Mouse (Mus musculus) brain, embryonic 14.5 days (tissue): ENCODE data around the gene Fhad1. TPM values are rescaled to one million over a fixed set of nuclear protein-coding genes. Genes with fewer than 3 reads are reported as not detected.
"Not testable (repeated sequence)": the region's sequence is repeated elsewhere in the genome, so short reads cannot be mapped to it uniquely, and the experiment has no call there.

ENCODE experiments used
- DNase-seq: peaks from one replicate; pipeline ENCODE4 v3.0.0-alpha.2; 2011; ENCODE audit warnings: low read depth
- CTCF ChIP-seq: fragments of 200-500 bp; IDR thresholded peaks from 2 replicates; pipeline ENCODE4 v1.5.1; 2012; ENCODE audit warnings: inconsistent platforms, mild to moderate bottlenecking, moderate library complexity, borderline replicate concordance; ENCODE audit not compliant: insufficient read depth, insufficient read length; ENCODE audit errors: extremely low read depth
- POLR2A ChIP-seq: fragments of 200-500 bp; IDR thresholded peaks from 2 replicates; pipeline ENCODE4 v1.6.1; 2012; ENCODE audit warnings: mild to moderate bottlenecking, inconsistent platforms, borderline replicate concordance; ENCODE audit not compliant: poor library complexity, insufficient read depth, insufficient read length, severe bottlenecking; ENCODE audit errors: extremely low read depth
- polyA plus RNA-seq: library from polyadenylated mRNA; depleted of rRNA; stranded (reverse); fragments of >200 nt; gene quantifications from 2 replicates; pipeline ENCODE4 v1.2.3, GENCODE M21; 2012

Gene Fhad1
- polyA plus RNA-seq, 1 experiment = 3.1 TPM

DNA sequence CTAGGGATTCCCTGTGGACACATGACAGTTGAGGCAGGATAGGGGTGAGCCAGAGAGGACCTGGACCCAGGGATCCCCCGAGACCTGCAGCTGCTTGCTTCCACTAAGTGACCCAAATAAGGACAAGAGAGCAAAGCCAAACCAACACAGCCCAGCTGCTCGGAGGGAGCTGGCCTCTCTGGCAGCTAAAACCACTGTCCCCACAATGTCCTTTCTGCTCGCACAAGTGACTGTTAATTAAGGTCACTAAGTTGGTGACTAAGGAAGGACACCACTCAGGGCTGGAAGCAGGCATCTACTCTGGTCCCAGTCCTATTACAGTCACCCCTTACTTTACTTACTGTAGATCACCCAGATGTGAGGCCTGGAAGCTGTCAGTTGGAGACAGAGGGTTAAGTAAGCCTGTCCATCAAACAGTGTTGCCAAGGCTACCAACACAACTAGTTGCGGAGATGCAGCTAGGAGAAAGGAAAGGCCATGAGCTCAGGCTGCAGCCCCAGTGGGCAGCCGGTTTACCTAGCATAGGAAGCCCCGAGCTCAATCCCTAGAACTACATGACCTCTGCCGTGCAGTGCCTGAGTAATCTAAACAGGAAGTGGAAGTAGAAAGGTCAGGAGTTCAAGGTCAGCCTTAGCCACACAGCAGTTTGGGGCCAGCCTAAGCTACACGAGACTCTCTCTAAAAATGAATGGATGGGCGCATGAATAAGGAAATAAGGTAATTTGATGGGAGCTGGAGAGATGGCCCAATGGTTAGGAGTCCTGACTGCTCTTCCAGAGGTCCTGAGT lies 39.0 kb upstream of the Fhad1 start:
- no peak for TF ChIP-seq POLR2A
- TF ChIP-seq CTCF = no peak
- no peak for DNase-seq

DNA sequence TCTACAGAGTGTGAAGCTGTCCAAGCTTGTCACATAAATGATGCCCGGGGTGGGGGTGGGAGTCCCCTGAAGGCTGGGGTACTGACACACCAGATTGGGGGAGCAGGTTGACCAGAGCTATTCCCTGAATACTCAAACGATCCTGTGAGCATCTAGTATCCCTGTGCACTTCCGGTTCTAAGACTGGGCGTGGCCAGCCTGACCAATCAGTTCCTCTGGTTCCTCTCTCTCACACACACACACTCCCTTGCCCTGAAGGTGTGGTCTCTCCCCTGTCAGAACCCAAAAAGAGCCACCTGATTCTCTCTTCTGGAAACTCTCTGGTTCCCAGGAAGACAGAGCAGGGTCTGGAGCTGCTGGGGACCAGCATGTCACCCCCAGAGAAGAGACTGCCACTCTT lies 38.4 kb upstream of the Fhad1 start:
- TF ChIP-seq POLR2A = no peak
- DNase-seq = no peak

DNA sequence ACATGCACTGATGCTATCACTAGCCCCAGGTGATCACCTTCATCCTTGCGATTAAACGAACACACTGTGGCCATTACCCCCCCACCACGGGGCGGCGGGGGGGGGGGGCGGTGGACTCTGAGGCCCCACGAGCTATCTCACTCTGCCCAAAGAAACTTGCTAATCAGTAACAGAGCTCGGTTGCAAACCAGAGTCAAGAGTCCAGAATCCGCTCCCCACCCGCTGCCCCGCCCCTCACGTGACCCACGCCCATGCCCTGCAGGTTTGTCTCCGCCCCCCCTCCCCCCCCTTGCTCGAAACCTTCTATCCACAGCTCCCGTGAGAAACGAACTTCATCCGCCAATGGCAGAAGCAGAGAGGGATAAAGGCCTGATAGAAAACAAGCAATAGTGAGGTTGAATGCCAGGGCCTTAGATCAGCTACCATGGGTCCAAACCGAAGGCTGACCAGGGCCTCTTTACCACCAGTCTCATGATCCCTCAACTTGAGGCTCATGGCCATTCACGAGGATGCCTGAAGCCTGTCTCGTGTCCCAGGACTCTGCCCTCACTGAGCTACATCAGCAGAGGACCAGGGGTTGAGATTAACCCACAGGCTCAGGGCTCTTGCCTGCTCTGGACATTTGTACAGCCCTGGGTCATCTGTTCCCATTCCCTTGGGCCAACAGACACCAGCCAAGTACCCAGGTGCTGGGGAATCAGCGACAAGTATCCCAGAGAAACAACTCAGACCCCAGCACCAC lies 37.7 kb upstream of the Fhad1 start:
- TF ChIP-seq CTCF (no peak), POLR2A (no peak)
- no peak for DNase-seq

DNA sequence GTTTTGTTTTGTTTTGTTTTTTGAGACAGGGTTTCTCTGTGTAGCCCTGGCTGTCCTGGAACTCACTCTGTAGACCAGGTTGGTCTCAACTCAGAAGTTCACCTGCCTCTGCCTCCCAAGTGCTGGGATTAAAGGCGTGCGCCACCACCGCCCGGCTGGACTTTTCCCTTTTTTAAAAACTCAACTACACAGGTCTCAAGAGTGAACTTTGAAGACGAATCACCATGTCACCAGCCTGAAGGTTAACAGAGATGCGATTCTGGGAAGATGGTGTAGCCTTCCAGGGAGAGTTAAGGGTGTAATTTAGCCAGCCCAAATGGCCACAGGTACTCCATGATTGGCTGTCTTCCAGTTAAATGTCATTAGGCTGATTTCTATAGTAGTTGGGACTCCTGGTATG lies 37.0 kb upstream of the Fhad1 start:
- DNase-seq = not testable (repeated sequence)

DNA sequence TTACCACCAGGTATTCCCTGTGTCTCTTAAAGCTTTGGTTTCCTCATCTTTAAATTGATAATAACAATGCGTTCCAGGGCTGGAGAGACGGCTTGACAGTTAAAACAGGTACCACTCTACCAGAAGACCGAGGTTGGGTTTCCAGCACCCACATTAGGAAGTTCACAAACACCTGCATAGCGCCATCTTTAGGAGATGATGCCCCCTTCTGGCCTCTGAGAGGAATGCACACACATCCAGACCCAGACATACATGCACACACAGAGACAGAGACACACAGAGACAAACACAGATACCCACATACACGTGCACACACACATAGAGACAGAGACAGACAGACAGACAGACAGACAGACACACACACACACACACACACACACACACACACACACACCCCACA lies 35.1 kb upstream of the Fhad1 start:
- no peak for TF ChIP-seq CTCF
- no peak for TF ChIP-seq POLR2A
- DNase-seq = no peak

DNA sequence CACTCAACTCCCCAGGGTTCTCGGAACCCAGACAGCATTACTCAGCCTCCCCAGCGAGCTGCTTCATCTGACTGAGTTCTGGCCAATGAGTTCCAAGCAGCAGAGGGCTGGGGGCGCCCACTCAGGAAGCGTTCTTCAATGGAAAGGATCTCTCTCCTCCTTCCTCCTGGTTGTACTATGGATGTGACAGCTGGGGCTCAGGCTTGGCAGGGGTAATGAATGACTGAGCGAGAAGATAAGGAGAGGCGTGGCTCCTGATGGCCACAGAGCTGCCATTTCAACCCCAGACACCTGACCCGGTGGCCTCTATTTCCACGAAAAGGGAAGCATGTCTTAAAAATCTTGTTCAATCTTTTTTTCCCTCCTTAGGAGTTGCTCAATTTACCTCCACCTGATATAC lies 33.5 kb upstream of the Fhad1 start:
- TF ChIP-seq CTCF = no peak
- no peak for TF ChIP-seq POLR2A
- DNase-seq = no peak

DNA sequence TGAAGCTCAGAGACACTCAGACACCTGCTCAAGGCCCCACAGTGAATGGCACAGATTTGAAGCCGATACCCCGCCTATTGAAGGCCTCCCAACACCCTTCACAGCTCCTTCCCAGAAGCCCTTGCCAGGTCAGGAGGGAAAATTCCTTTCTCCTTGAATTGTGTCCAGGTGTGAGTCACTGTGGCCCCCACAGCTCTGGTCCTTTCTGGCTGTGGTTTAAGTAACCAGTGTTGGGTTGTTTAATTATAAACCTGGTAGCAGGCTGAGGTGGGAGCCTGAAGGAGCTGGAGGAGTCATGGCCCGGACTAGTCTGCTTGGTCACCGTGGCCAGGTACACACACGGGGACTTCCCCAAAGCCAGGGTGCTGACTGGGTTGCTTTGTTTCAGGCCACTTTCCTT lies 32.1 kb upstream of the Fhad1 start:
- no peak for DNase-seq
- no peak for TF ChIP-seq CTCF
- no peak for TF ChIP-seq POLR2A

DNA sequence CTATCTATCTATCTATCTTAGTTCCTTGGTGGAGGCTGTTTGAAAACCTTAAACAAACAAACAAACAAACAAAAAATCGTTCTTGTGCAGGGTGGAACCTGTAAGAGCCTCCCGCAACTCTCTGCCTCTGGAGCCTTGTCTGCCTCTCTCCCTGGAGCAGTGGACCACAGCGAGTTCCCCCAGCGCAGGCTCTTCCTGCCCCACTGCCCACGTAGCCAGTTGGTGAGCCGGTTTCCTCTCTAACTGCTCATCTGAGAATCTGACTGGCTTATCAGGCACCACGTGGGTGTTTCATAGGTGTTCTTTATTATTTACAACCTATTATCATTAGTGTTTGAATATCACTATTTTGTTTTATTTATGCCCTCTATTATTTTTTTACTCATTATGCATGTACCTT lies 31.6 kb upstream of the Fhad1 start:
- TF ChIP-seq CTCF (no peak), POLR2A (no peak)

DNA sequence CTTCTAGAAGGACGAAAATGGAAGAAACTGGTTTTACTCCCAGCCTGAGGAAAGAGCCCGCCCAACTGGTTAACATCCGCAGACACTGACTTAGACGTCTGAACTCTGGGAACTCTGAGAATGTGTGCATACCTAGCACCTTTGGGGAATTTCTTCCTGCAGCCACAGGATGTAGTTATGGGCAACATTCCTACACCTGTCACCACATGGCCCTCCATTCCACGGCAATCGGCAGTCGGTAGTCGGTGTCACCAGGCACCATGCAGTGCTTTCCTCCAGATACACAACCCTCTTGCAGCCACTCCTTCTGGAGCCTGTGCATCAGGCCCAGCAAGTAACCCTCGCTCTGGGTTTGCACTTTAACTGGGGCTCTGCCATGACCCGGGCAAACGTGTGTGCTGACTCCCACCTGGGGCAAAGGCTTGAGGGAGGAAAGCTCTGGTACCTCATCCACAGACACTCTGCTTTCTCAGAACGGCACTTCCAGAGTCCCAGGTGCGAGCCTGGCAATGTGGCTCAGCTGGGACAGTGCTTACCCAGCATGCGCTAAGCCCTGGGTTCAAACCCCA lies 30.8 kb upstream of the Fhad1 start:
- no peak for TF ChIP-seq CTCF
- no peak for DNase-seq

More for the DNA sequence above, 31.6 kb upstream of the Fhad1 start:
- DNase-seq = no peak

DNA sequence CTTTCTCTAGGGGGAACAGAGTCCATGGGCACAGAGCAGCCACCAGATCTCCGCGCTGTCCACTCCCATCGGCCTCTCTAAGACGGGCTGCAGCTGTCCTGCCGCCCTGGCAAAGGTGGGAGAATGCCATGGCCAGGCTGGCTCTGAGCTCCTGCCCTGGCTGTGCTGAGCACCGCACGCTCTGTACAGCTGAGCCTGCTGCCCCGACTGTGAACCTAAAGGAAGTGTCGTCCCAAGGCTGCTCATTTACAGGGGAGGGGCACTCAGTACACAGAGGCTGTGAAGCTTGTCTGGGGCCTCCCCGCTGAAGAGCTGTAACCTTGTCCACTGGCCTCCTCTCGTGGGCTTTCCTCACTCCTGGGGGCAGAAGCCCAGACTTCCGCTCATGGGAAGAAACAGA lies 29.6 kb upstream of the Fhad1 start:
- TF ChIP-seq POLR2A (no peak), CTCF (no peak)
- no peak for DNase-seq

DNA sequence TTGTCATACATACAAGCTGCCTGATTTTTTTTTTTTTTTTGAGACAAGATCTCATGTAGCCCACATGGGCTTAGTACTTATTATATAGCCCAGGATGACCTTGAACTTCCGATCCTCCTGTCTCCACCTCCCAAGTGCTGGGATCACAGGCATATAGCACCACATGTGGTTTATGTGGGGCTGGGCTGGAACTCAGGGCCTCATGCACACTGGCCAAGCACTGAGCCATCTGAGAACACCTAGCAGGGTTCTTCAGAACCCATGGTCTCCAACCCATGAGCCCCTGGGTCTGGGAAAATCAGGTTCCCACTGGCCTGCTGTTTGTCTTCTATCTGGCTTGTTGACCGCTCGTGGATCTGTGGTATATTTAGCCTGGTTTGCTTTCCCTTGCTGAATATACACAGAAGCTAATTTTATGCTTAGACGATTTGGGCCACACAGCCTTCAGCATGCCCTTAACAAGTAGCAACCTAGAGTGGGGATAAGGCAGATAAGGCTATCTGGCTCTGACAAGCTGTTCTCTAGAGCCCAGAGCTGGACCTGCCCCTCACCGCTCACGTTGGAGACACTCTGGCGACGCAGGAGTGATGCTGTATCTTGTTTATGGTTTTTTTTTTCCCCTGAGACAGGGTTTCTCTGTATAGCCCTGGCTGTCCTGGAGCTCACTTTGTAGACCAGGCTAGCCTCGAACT lies 24.9 kb upstream of the Fhad1 start:
- no peak for DNase-seq
- TF ChIP-seq CTCF = no peak
- TF ChIP-seq POLR2A = no peak

DNA sequence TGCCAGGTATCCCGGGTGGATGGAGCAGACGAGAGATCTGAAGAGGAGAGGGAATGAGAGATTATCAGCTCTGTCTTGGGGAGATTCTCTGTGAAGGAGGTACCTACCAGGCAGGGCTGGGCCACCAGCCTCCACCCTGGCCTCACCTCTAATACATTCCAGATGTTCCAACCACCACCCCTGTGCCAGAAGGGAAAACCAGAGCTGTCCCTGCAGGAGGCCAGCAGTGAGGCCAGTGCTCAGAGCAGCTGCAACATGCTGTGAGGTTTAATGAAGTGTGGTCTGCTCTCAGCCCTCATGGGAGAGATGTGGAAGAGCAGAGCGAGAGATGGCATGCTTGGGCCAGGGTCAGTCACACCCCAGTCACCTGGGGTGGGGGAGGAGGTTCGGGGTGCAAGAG lies 23.0 kb upstream of the Fhad1 start:
- TF ChIP-seq POLR2A (no peak), CTCF (no peak)
- DNase-seq = no peak
